Mouse (Mus musculus): ENCODE results near the gene Kirrel.
"Not testable (repeated sequence)": the region's sequence is repeated elsewhere in the genome, so short reads cannot be mapped to it uniquely, and the experiment has no call there.

DNA sequence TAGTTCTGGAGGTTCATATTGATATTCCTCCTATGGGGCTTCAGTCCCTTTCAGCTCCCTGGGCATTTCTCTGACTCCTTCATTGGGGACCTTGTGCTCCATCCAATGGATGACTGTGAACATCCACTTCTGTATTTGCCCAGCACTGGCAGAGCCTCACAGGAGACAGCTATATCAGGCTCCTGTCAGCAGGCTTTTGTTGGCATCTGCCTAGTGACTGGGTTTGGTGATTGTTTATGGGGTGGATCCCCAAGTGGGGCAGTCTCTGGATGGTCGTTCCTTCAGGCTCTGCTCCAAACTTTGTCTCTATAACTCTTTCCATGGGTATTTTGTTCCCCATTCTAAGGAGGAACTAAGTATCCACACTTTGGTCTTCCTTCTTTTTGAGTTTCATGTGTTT, 60.7 kb downstream of the Kirrel start:
- TF ChIP-seq POLR2A (IDR thresholded peaks at IDR 0.05; ENCODE audit: low read depth, low read length); CTCF (conservative IDR thresholded peaks at IDR 0.05; ENCODE audit: insufficient read depth, insufficient read length, low read depth, low read length): not testable (repeated sequence)

Measured in kidney, adult 2 months (tissue).